Mouse (Mus musculus) embryonic facial prominence, embryonic 12.5 days (tissue): ENCODE results near the gene Scnm1. TPM values are rescaled to one million over a fixed set of nuclear protein-coding genes. Genes with fewer than 3 reads are reported as not detected.
A peak's percentile ranks its signal among the peaks of the same experiment; 100 is the strongest.
"Not testable (repeated sequence)": the region's sequence is repeated elsewhere in the genome, so short reads cannot be mapped to it uniquely, and the experiment has no call there.

Experiments used
- ATAC-seq: fragments of 200-750 bp; cut with Nextera tagmentation; 2 replicates; pipeline ENCODE4 v1.8.0; 2017; ENCODE audit not compliant: insufficient number of reproducible peaks, insufficient read depth, low FRiP score, low TSS enrichment
- H3K27ac ChIP-seq: fragments of 300-500 bp; sonication (generic); 2 replicates; pipeline ENCODE4 v1.5.1; 2016; ENCODE audit warnings: mild to moderate bottlenecking
- H3K27me3 ChIP-seq: fragments of 300-500 bp; sonication (generic); 2 replicates; pipeline ENCODE4 v1.6.1; 2016; ENCODE audit warnings: mild to moderate bottlenecking, moderate library complexity
- H3K36me3 ChIP-seq: fragments of 300-500 bp; sonication (generic); 2 replicates; pipeline ENCODE4 v1.6.1; 2016; ENCODE audit warnings: mild to moderate bottlenecking
- H3K4me1 ChIP-seq: fragments of 300-500 bp; sonication (generic); 2 replicates; pipeline ENCODE4 v1.6.1; 2016
- H3K4me2 ChIP-seq: fragments of 300-500 bp; sonication (generic); replicated peaks from 2 replicates; pipeline ENCODE4 v1.6.1; 2016; ENCODE audit warnings: mild to moderate bottlenecking, moderate library complexity
- H3K4me3 ChIP-seq: fragments of 300-500 bp; sonication (generic); 2 replicates; pipeline ENCODE4 v1.5.1; 2016; ENCODE audit warnings: mild to moderate bottlenecking
- H3K9ac ChIP-seq: fragments of 300-500 bp; sonication (generic); 2 replicates; pipeline ENCODE4 v1.6.1; 2016; ENCODE audit warnings: mild to moderate bottlenecking, moderate library complexity
- H3K9me3 ChIP-seq: fragments of 300-500 bp; sonication (generic); 2 replicates; pipeline ENCODE4 v1.6.1; 2016; ENCODE audit warnings: mild to moderate bottlenecking, moderate library complexity
- WGBS: fragments of 180-500 bp; shearing (Covaris S2); methylation state at CpG from one replicate; pipeline ENCODE4 v1.1.7; 2016; 5-methylcytosine and 5-hydroxymethylcytosine counted together
- polyA plus RNA-seq: library from polyadenylated mRNA; unstranded; fragments of >200 nt; fragmentation: Nextera tagmentation; extraction: Ambion mirVana; gene quantifications from 2 replicates; pipeline ENCODE4 v1.2.1, GENCODE M21; 2016

The Scnm1 gene
- polyA plus RNA-seq, 1 experiment from 2014 or later = 73.4 TPM

GRCm38 (mm10) chr3:95141952-95142616, 8.3 kb upstream of the Scnm1 start, which contains the start of gene Tnfaip8l2:
Tnfaip8l2 (minus strand) TSS chr3:95142360.
- ATAC-seq = no peak
- no peak within 1 kb of the TSS for H3K4me3 ChIP-seq
- H3K9me3 ChIP-seq = no peaks in the 10 kb centered on the region
- H3K9ac ChIP-seq = no peak within 1 kb of the TSS; the same call in 1 of the 2 replicates
- WGBS = 77% methylated on average over 10 of the region's 10 CpGs
- peaks cover 14% of the 10 kb centered on the region for H3K36me3 ChIP-seq
- H3K4me2 ChIP-seq = no peak within 1 kb of the TSS
- no peaks in the 10 kb centered on the region for H3K4me1 ChIP-seq
- no peaks in the 10 kb centered on the region for H3K27me3 ChIP-seq
- no peak within 1 kb of the TSS for H3K27ac ChIP-seq

GRCm38 (mm10) chr3:95141474-95141873, 7.7 kb upstream of the Scnm1 start:
- Histone ChIP-seq H3K4me1 (no peaks in the 10 kb centered on the region), H3K27ac (no peak overlapping the region), H3K9me3 (no peaks in the 10 kb centered on the region), H3K36me3 (peaks cover 14% of the 10 kb centered on the region), H3K27me3 (no peaks in the 10 kb centered on the region), H3K4me3 (no peak overlapping the region), H3K4me2 (no peak overlapping the region), H3K9ac (no peak overlapping the region)
- WGBS = 95% methylated on average over 9 of the region's 9 CpGs
- no peak for ATAC-seq

GRCm38 (mm10) chr3:95140795-95141194, 7.0 kb upstream of the Scnm1 start:
- no peak overlapping the region for H3K4me3 ChIP-seq
- no peaks in the 10 kb centered on the region for H3K27me3 ChIP-seq
- no peak overlapping the region for H3K4me2 ChIP-seq
- H3K9me3 ChIP-seq = no peaks in the 10 kb centered on the region
- H3K4me1 ChIP-seq = peaks cover 6% of the 10 kb centered on the region
- no peak overlapping the region for H3K27ac ChIP-seq
- peaks cover 14% of the 10 kb centered on the region for H3K36me3 ChIP-seq
- no peak overlapping the region for H3K9ac ChIP-seq
- no peak for ATAC-seq
- WGBS = 88% methylated on average over 6 of the region's 6 CpGs

GRCm38 (mm10) chr3:95140289-95140595, 6.4 kb upstream of the Scnm1 start:
- H3K4me1 ChIP-seq = peaks cover 12% of the 10 kb centered on the region
- H3K4me2 ChIP-seq = no peak overlapping the region
- WGBS = 61% methylated on average over 18 of the region's 18 CpGs
- no peak overlapping the region for H3K27ac ChIP-seq
- no peak overlapping the region for H3K9ac ChIP-seq
- no peak for ATAC-seq
- H3K36me3 ChIP-seq = peaks cover 14% of the 10 kb centered on the region
- no peaks in the 10 kb centered on the region for H3K9me3 ChIP-seq
- no peaks in the 10 kb centered on the region for H3K27me3 ChIP-seq
- H3K4me3 ChIP-seq = no peak overlapping the region

GRCm38 (mm10) chr3:95139586-95140288, 5.9 kb upstream of the Scnm1 start:
- Histone ChIP-seq H3K9me3 (no peaks in the 10 kb centered on the region), H3K27me3 (no peaks in the 10 kb centered on the region), H3K36me3 (peaks cover 14% of the 10 kb centered on the region), H3K9ac (no peak overlapping the region), H3K4me1 (peaks cover 15% of the 10 kb centered on the region), H3K4me3 (no peak overlapping the region), H3K4me2 (no peak overlapping the region), H3K27ac (no peak overlapping the region)
- no peak for ATAC-seq
- 68% methylated on average over 25 of the region's 25 CpGs for WGBS

GRCm38 (mm10) chr3:95136336-95136735, 2.5 kb upstream of the Scnm1 start:
- H3K4me3 ChIP-seq = no peak overlapping the region
- no peaks in the 10 kb centered on the region for H3K9me3 ChIP-seq
- H3K27me3 ChIP-seq = no peaks in the 10 kb centered on the region
- no peak overlapping the region for H3K4me2 ChIP-seq
- no peak overlapping the region for H3K9ac ChIP-seq
- peaks cover 22% of the 10 kb centered on the region for H3K36me3 ChIP-seq
- no peak for ATAC-seq
- H3K27ac ChIP-seq = no peak overlapping the region
- WGBS = 76% methylated on average over 3 of the region's 3 CpGs
- peaks cover 22% of the 10 kb centered on the region for H3K4me1 ChIP-seq

- 85% methylated on average over 7 of the region's 7 CpGs for WGBS
Observed at GRCm38 (mm10) chr3:95135433-95136052, 1.7 kb upstream of the Scnm1 start.

GRCm38 (mm10) chr3:95135023-95135422, 1.2 kb upstream of the Scnm1 start:
- no peak for ATAC-seq
- Histone ChIP-seq H3K4me2 (peak overlapping the region; percentile 51), H3K4me1 (peaks cover 22% of the 10 kb centered on the region), H3K27me3 (no peaks in the 10 kb centered on the region), H3K4me3 (peak overlapping the region; percentile 34), H3K36me3 (peaks cover 26% of the 10 kb centered on the region), H3K27ac (no peak overlapping the region), H3K9me3 (no peaks in the 10 kb centered on the region), H3K9ac (no peak overlapping the region)
- WGBS = 28% methylated on average over 6 of the region's 6 CpGs

More at GRCm38 (mm10) chr3:95135433-95136052, 1.7 kb upstream of the Scnm1 start:
- Histone ChIP-seq H3K27me3 (no peaks in the 10 kb centered on the region), H3K27ac (no peak overlapping the region), H3K4me2 (peak overlapping the region; percentile 51), H3K9me3 (no peaks in the 10 kb centered on the region), H3K9ac (no peak overlapping the region), H3K4me3 (peak overlapping the region; percentile 34), H3K4me1 (peaks cover 22% of the 10 kb centered on the region), H3K36me3 (peaks cover 27% of the 10 kb centered on the region)
- ATAC-seq = no peak

- not testable (repeated sequence) for H3K9ac ChIP-seq, H3K27me3 ChIP-seq, H3K9me3 ChIP-seq, H3K4me2 ChIP-seq, H3K27ac ChIP-seq
- H3K4me1 ChIP-seq = peaks cover 22% of the 10 kb centered on the region
- ATAC-seq = peak; percentile 19; the same call in 1 of the 2 replicates
- H3K4me3 ChIP-seq = peak overlapping the region; percentile 69; the same call in 1 of the 2 replicates
- no CpG with 5 or more reads among the region's 12 CpGs for WGBS
- peaks cover 26% of the 10 kb centered on the region for H3K36me3 ChIP-seq
Observed at GRCm38 (mm10) chr3:95134133-95134532, 322 bp upstream of the Scnm1 start.

- Histone ChIP-seq H3K9me3 (no peaks in the 10 kb centered on the region), H3K9ac (peak overlapping the region; percentile 84), H3K36me3 (peaks cover 32% of the 10 kb centered on the region), H3K4me3 (peak overlapping the region; percentile 69), H3K27me3 (no peaks in the 10 kb centered on the region), H3K27ac (peak overlapping the region; percentile 55), H3K4me2 (peak overlapping the region; percentile 78), H3K4me1 (peaks cover 22% of the 10 kb centered on the region)
- ATAC-seq = peak; percentile 5; the same call in 1 of the 2 replicates
- 59% methylated on average over 11 of the region's 11 CpGs for WGBS
Observed at GRCm38 (mm10) chr3:95133176-95133575, 635 bp downstream of the Scnm1 start.

GRCm38 (mm10) chr3:95132389-95132788, 1.4 kb downstream of the Scnm1 start:
- Histone ChIP-seq H3K4me1 (peaks cover 22% of the 10 kb centered on the region), H3K4me3 (peak overlapping the region; percentile 69; the same call in 1 of the 2 replicates), H3K36me3 (peaks cover 32% of the 10 kb centered on the region)
- H3K27ac ChIP-seq, H3K27me3 ChIP-seq, ATAC-seq, H3K9ac ChIP-seq, H3K9me3 ChIP-seq, H3K4me2 ChIP-seq: not testable (repeated sequence)
- 88% methylated on average over 2 of the region's 2 CpGs for WGBS

- no peaks in the 10 kb centered on the region for H3K9me3 ChIP-seq
- H3K4me1 ChIP-seq = peaks cover 11% of the 10 kb centered on the region
- no peak for ATAC-seq
- no peak overlapping the region for H3K4me3 ChIP-seq
- no peak overlapping the region for H3K27ac ChIP-seq
- no peak overlapping the region for H3K9ac ChIP-seq
- H3K36me3 ChIP-seq = peaks cover 32% of the 10 kb centered on the region
- 87% methylated on average over 5 of the region's 5 CpGs for WGBS
- H3K4me2 ChIP-seq = no peak overlapping the region
- no peaks in the 10 kb centered on the region for H3K27me3 ChIP-seq
Observed at GRCm38 (mm10) chr3:95130081-95130480, 3.7 kb downstream of the Scnm1 start.
